Mouse (Mus musculus): ENCODE measurements at regions not wholly inside any gene's neighbourhood (a gene's known extent, or its start where the extent isn't known, plus 50 kb on each side); places are given as distances from the start of the nearest gene placed in this dataset.

DNA sequence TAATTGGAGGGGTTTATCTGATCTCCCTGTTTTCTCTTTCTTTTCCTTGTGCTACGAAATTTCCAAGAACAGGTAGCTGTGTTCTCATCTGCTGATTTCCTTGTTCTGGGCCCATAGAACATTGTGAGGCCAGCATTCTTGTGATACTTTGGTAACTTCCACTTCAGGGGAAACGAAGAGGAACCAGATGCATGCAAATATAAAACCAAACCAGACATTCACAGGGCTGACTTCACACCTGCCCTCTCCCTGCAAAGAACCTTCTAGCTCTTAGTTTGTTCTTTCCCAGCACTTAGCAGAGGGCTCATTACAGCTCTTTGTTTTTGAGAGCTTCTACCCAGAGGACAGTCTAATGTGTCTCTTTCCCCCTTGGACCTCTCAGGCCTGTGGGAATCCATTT lies 94.3 kb downstream of the Klf5 start:
- WGBS = 86% methylated on average over 2 of the region's 2 CpGs
- ATAC-seq (ENCODE audit: low read depth) = no peak

GRCm38 (mm10) chr14:99393611-99394010 lies 95.1 kb downstream of the Klf5 start:
- Histone ChIP-seq H3K27me3 (no peaks in the 10 kb centered on the region), H3K9me3 (no peaks in the 10 kb centered on the region), H3K4me2 (no peak overlapping the region), H3K36me3 (no peaks in the 10 kb centered on the region), H3K27ac (replicated peaks) (no peak overlapping the region), H3K4me3 (no peak overlapping the region), H3K9ac (no peak overlapping the region), H3K4me1 (replicated peaks) (no peaks in the 10 kb centered on the region)
- no peak for ATAC-seq (ENCODE audit: low read depth)
- WGBS = 87% methylated on average over 8 of the region's 8 CpGs

More for the DNA sequence above, 94.3 kb downstream of the Klf5 start:
- Histone ChIP-seq H3K36me3 (no peaks in the 10 kb centered on the region), H3K27ac (replicated peaks) (no peak overlapping the region), H3K4me3 (no peak overlapping the region), H3K9ac (no peak overlapping the region), H3K27me3 (no peaks in the 10 kb centered on the region), H3K4me1 (replicated peaks) (no peaks in the 10 kb centered on the region), H3K9me3 (no peaks in the 10 kb centered on the region), H3K4me2 (no peak overlapping the region)

- no peaks in the 10 kb centered on the region for H3K9me3 ChIP-seq
- ATAC-seq (ENCODE audit: low read depth) = no peak
- 88% methylated on average over 6 of the region's 6 CpGs for WGBS
- H3K27ac ChIP-seq (replicated peaks) = no peak overlapping the region
- H3K4me2 ChIP-seq = no peak overlapping the region
- no peak overlapping the region for H3K9ac ChIP-seq
- no peak overlapping the region for H3K4me3 ChIP-seq
- H3K27me3 ChIP-seq = no peaks in the 10 kb centered on the region
- no peaks in the 10 kb centered on the region for H3K36me3 ChIP-seq
- H3K4me1 ChIP-seq (replicated peaks) = no peaks in the 10 kb centered on the region
These were observed 104.8 kb downstream of the Klf5 start for GRCm38 (mm10) chr14:99403155-99403726.

GRCm38 (mm10) chr14:99405228-99405627 lies 106.7 kb downstream of the Klf5 start:
- Histone ChIP-seq H3K4me1 (replicated peaks) (no peaks in the 10 kb centered on the region), H3K36me3 (no peaks in the 10 kb centered on the region), H3K27ac (replicated peaks) (no peak overlapping the region), H3K27me3 (no peaks in the 10 kb centered on the region), H3K4me3 (no peak overlapping the region), H3K9ac (no peak overlapping the region), H3K4me2 (no peak overlapping the region), H3K9me3 (no peaks in the 10 kb centered on the region)
- ATAC-seq (ENCODE audit: low read depth) = no peak
- WGBS = 87% methylated on average over 5 of the region's 5 CpGs

DNA sequence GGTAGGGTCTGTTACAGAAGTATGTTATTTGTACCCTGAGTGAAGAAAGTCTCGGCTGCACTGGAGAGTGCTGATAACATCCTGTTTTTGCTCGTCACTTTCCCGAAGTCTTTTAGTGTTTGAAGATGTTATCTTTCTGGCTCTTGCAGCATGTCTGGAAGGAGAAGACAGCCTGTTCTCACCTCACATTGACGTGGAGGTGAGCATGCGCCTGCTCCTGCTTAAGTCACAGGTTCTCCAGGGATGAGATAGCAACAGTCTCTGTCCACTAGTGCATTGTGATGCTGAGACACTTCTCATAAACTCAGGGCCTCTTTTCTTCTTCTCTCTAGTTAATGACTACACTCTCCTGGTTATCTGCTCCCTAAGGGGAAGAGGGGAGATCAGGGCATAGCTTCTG lies 113.3 kb downstream of the Klf5 start:
- Histone ChIP-seq H3K4me1 (replicated peaks) (no peaks in the 10 kb centered on the region), H3K36me3 (no peaks in the 10 kb centered on the region), H3K27me3 (no peaks in the 10 kb centered on the region), H3K4me3 (no peak overlapping the region), H3K9me3 (no peaks in the 10 kb centered on the region), H3K9ac (no peak overlapping the region), H3K27ac (replicated peaks) (no peak overlapping the region), H3K4me2 (no peak overlapping the region)
- ATAC-seq (ENCODE audit: low read depth) = no peak
- WGBS = 85% methylated on average over 5 of the region's 5 CpGs

GRCm38 (mm10) chr14:99416169-99416568 lies 117.7 kb downstream of the Klf5 start:
- no peak overlapping the region for H3K27ac ChIP-seq (replicated peaks)
- H3K9me3 ChIP-seq = no peaks in the 10 kb centered on the region
- no peaks in the 10 kb centered on the region for H3K36me3 ChIP-seq
- no peak overlapping the region for H3K9ac ChIP-seq
- WGBS = 82% methylated on average over 3 of the region's 3 CpGs
- no peaks in the 10 kb centered on the region for H3K4me1 ChIP-seq (replicated peaks)
- ATAC-seq (ENCODE audit: low read depth) = no peak
- no peak overlapping the region for H3K4me2 ChIP-seq
- no peak overlapping the region for H3K4me3 ChIP-seq
- no peaks in the 10 kb centered on the region for H3K27me3 ChIP-seq

DNA sequence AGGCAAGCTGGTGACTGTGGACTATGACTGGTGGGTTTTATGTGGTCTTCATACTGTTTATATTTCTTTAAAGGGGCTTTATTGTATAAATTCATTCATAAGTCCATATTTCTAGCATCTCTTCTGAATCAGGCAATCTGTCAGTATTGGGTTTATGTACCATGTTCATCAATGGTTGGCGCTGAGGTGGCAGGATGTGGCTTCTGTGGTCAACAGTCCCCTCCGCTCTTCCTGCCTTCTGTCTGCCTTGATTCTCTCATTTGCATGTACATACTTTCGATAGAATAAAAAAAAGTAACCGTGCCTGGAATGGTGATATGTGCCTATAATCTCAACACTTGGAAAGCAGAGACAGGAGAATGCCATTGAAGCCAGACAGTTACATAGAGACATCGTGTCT lies 120.5 kb downstream of the Klf5 start:
- no peaks in the 10 kb centered on the region for H3K27me3 ChIP-seq
- ATAC-seq (ENCODE audit: low read depth) = no peak
- no peaks in the 10 kb centered on the region for H3K36me3 ChIP-seq
- no peak overlapping the region for H3K4me2 ChIP-seq
- no peaks in the 10 kb centered on the region for H3K4me1 ChIP-seq (replicated peaks)
- 96% methylated on average over 5 of the region's 5 CpGs for WGBS
- no peak overlapping the region for H3K9ac ChIP-seq
- H3K27ac ChIP-seq (replicated peaks) = no peak overlapping the region
- no peak overlapping the region for H3K4me3 ChIP-seq
- H3K9me3 ChIP-seq = no peaks in the 10 kb centered on the region

DNA sequence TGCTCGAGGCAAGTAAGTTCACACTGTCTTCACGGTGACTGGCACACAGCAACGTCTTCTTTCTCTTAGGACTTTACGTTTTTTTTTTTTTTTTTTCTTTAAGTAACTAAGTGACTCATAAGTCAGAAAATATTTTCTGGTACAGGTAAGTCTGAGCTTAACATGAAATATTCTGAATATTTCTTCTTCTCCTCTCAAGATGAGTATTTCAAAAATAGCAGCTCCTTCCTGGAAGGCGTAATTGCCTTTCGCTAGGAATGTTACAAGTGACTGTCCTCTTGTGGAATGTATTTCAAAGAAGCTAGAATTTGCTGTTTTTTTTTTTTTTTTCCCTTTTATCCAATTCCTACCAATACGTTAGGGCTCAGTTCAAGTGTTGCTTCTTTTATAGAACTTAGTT lies 124.8 kb downstream of the Klf5 start:
- WGBS = 86% methylated on average over 7 of the region's 7 CpGs
- H3K9me3 ChIP-seq = no peaks in the 10 kb centered on the region
- ATAC-seq (ENCODE audit: low read depth) = no peak

GRCm38 (mm10) chr14:99427049-99427448 lies 128.6 kb downstream of the Klf5 start:
- Histone ChIP-seq H3K9ac (no peak overlapping the region), H3K4me2 (no peak overlapping the region), H3K27me3 (no peaks in the 10 kb centered on the region), H3K4me3 (no peak overlapping the region), H3K27ac (replicated peaks) (no peak overlapping the region), H3K36me3 (no peaks in the 10 kb centered on the region), H3K4me1 (replicated peaks) (no peaks in the 10 kb centered on the region), H3K9me3 (no peaks in the 10 kb centered on the region)
- ATAC-seq (ENCODE audit: low read depth) = no peak
- whole genome bisulfite sequencing = 81% methylated on average over 3 of the region's 3 CpGs

More for the DNA sequence above, 124.8 kb downstream of the Klf5 start:
- H3K9ac ChIP-seq = no peak overlapping the region
- H3K36me3 ChIP-seq = no peaks in the 10 kb centered on the region
- H3K27me3 ChIP-seq = no peaks in the 10 kb centered on the region
- H3K4me1 ChIP-seq (replicated peaks) = no peaks in the 10 kb centered on the region
- H3K4me2 ChIP-seq = no peak overlapping the region
- H3K27ac ChIP-seq (replicated peaks) = no peak overlapping the region
- no peak overlapping the region for H3K4me3 ChIP-seq

- WGBS = 93% methylated on average over 4 of the region's 4 CpGs
- Histone ChIP-seq H3K36me3 (no peaks in the 10 kb centered on the region), H3K27me3 (no peaks in the 10 kb centered on the region), H3K27ac (replicated peaks) (no peak overlapping the region), H3K4me2 (no peak overlapping the region), H3K9ac (no peak overlapping the region), H3K4me3 (no peak overlapping the region), H3K9me3 (no peaks in the 10 kb centered on the region), H3K4me1 (replicated peaks) (no peaks in the 10 kb centered on the region)
- ATAC-seq (ENCODE audit: low read depth) = no peak
These were observed 131.8 kb downstream of the Klf5 start for GRCm38 (mm10) chr14:99430323-99430722.

- ATAC-seq (ENCODE audit: low read depth) = no peak
- Histone ChIP-seq H3K4me3 (no peak overlapping the region), H3K27ac (replicated peaks) (no peak overlapping the region), H3K36me3 (no peaks in the 10 kb centered on the region), H3K27me3 (no peaks in the 10 kb centered on the region), H3K4me2 (no peak overlapping the region), H3K4me1 (replicated peaks) (no peaks in the 10 kb centered on the region), H3K9ac (no peak overlapping the region), H3K9me3 (no peaks in the 10 kb centered on the region)
- 91% methylated on average over 7 of the region's 7 CpGs for WGBS
These were observed 133.2 kb downstream of the Klf5 start for GRCm38 (mm10) chr14:99431697-99432096.

- WGBS = 88% methylated on average over 1 of the region's 1 CpGs
- H3K4me1 ChIP-seq (replicated peaks) = no peaks in the 10 kb centered on the region
- ATAC-seq (ENCODE audit: low read depth) = no peak
- H3K9ac ChIP-seq = no peak overlapping the region
- no peaks in the 10 kb centered on the region for H3K27me3 ChIP-seq
- no peaks in the 10 kb centered on the region for H3K36me3 ChIP-seq
- no peak overlapping the region for H3K4me2 ChIP-seq
- H3K27ac ChIP-seq (replicated peaks) = no peak overlapping the region
- no peaks in the 10 kb centered on the region for H3K9me3 ChIP-seq
- no peak overlapping the region for H3K4me3 ChIP-seq
These were observed 136.2 kb downstream of the Klf5 start for GRCm38 (mm10) chr14:99434645-99435044.

GRCm38 (mm10) chr14:99435512-99435911 lies 137.0 kb downstream of the Klf5 start:
- WGBS = 83% methylated on average over 3 of the region's 3 CpGs
- ATAC-seq (ENCODE audit: low read depth) = no peak
- H3K36me3 ChIP-seq = no peaks in the 10 kb centered on the region
- H3K9ac ChIP-seq = no peak overlapping the region
- no peaks in the 10 kb centered on the region for H3K4me1 ChIP-seq (replicated peaks)
- H3K4me2 ChIP-seq = no peak overlapping the region
- no peak overlapping the region for H3K27ac ChIP-seq (replicated peaks)
- H3K4me3 ChIP-seq = no peak overlapping the region
- no peaks in the 10 kb centered on the region for H3K27me3 ChIP-seq
- H3K9me3 ChIP-seq = no peaks in the 10 kb centered on the region
